Mouse (Mus musculus) left cerebral cortex, postnatal 10 days (tissue): ENCODE data around the gene Txnl4b. TPM values are rescaled to one million over a fixed set of nuclear protein-coding genes. Genes with fewer than 3 reads are reported as not detected.

Experiments used
- DNase-seq, 2 experiments: peaks; one replicate each; pipeline ENCODE4 v3.0.0; 2021 to 2022; ENCODE audit warnings: low spot score in 2 of 2, mixed read lengths in 1 of 2; ENCODE audit errors: extremely low spot score in 1 of 2
- intact Hi-C: fragments of 180-260 bp; cut with DNase I; formaldehyde crosslinking; loops from one replicate; pipeline ENCODE4 v1.15.1; 2025
- total RNA-seq, 2 experiments: library from RNA; stranded (reverse); gene quantifications; 2 replicates each; pipeline ENCODE4 v1.2.3; 2021

The Txnl4b gene
- total RNA-seq, 2 experiments from 2014 or later = 10.7 to 11.7 TPM

- no peak for DNase-seq
Observed at GRCm38 (mm10) chr8:109591367-109591766, 25.7 kb downstream of the Txnl4b start.

GRCm38 (mm10) chr8:109592164-109592563, 26.5 kb downstream of the Txnl4b start:
- no peak for DNase-seq
- intact Hi-C loops = no loop called here

More at GRCm38 (mm10) chr8:109591367-109591766, 25.7 kb downstream of the Txnl4b start:
- intact Hi-C loops = no loop called here

GRCm38 (mm10) chr8:109593117-109593788, 27.6 kb downstream of the Txnl4b start:
- intact Hi-C loops = no loop called here
- DNase-seq = no peak

GRCm38 (mm10) chr8:109595854-109596253, 30.2 kb downstream of the Txnl4b start:
- DNase-seq = peak in 1 of 2 experiments; percentile 59
- intact Hi-C loops = no loop called here

- intact Hi-C loops = no loop called here
- DNase-seq = no peak
Observed at GRCm38 (mm10) chr8:109606725-109607124, 41.0 kb downstream of the Txnl4b start.

GRCm38 (mm10) chr8:109607650-109608049, 42.0 kb downstream of the Txnl4b start:
- intact Hi-C loops = loop anchor here (2.0 kb wide), 2 partner anchors 43 to 85 kb away; partner anchors contain the start of genes Dhx38, Ist1 and Txnl4b

GRCm38 (mm10) chr8:109608271-109609152, 42.8 kb downstream of the Txnl4b start, which contains the start of gene Dhodh:
Gene Dhodh (minus strand): TSS chr8:109608673.
- intact Hi-C loops = loop anchor here (2.0 kb wide), 2 partner anchors 44 to 84 kb away; partner anchors contain the start of genes Dhx38, Ist1 and Txnl4b
- peak; percentile 97 to 98 for DNase-seq

More at GRCm38 (mm10) chr8:109607650-109608049, 42.0 kb downstream of the Txnl4b start:
- no peak for DNase-seq

GRCm38 (mm10) chr8:109609153-109609502, 43.4 kb downstream of the Txnl4b start:
- intact Hi-C loops = loop anchor here (2.0 kb wide), 2 partner anchors 44 to 84 kb away; partner anchors contain the start of genes Dhx38, Ist1 and Txnl4b
- no peak for DNase-seq

GRCm38 (mm10) chr8:109614243-109615210, 48.8 kb downstream of the Txnl4b start, which contains the start of gene Pkd1l3:
Gene Pkd1l3 (plus strand): TSS chr8:109614517.
- intact Hi-C loops = no loop called here
- DNase-seq = no peak

GRCm38 (mm10) chr8:109615569-109615968, 49.9 kb downstream of the Txnl4b start:
- no peak for DNase-seq
- intact Hi-C loops = no loop called here

Other genes with a start within 250 kb of the Txnl4b start
- gene Pmfbp1, start 71.9 kb upstream of the Txnl4b start, total RNA-seq = under 1 TPM; 0.22 to 0.58 TPM
- gene Dhx38, start within 50 bp of the Txnl4b start, total RNA-seq = 10 to 100 TPM; 21.9 to 24.1 TPM
- not detected for gene Hp, start 13.3 kb downstream of the Txnl4b start, total RNA-seq
- gene Dhodh, start 42.8 kb downstream of the Txnl4b start, total RNA-seq = 10 to 100 TPM; 16.4 to 19.8 TPM
- gene Pkd1l3, start 48.6 kb downstream of the Txnl4b start, total RNA-seq = under 1 TPM; 0.54 to 0.65 TPM
- 10 to 100 TPM; 79.7 to 80.9 TPM for gene Ist1, start 127.4 kb downstream of the Txnl4b start, total RNA-seq
- 10 to 100 TPM; 64.8 to 69.0 TPM for gene Zfp821, start 139.7 kb downstream of the Txnl4b start, total RNA-seq
- 10 to 100 TPM; 35.0 to 40.3 TPM for gene Atxn1l, start 171.8 kb downstream of the Txnl4b start, total RNA-seq
- gene Ap1g1, start 212.7 kb downstream of the Txnl4b start, total RNA-seq = 10 to 100 TPM; 92.9 to 95.8 TPM